Mouse (Mus musculus) CH12.LX (cell line): Measurements from ENCODE around the gene Tmem72.

ENCODE experiments used
- MAFK ChIP-seq: IDR thresholded peaks from 2 replicates; pipeline ENCODE4 v1.6.1; 2011; ENCODE audit warnings: low read length, improper control_type of control experiment; ENCODE audit not compliant: insufficient replicate concordance
- POLR2A ChIP-seq: IDR thresholded peaks from 2 replicates; pipeline ENCODE4 v1.6.1; 2011; ENCODE audit warnings: low read depth, mild to moderate bottlenecking, improper control_type of control experiment, low read length
- UBTF ChIP-seq: IDR thresholded peaks from 2 replicates; pipeline ENCODE4 v1.6.1; 2012; ENCODE audit warnings: low read depth, mild to moderate bottlenecking, inconsistent platforms, low read length, improper control_type of control experiment, moderate library complexity

- TF ChIP-seq UBTF (no peak), MAFK (no peak), POLR2A (no peak)
Observed at GRCm38 (mm10) chr6:116717851-116718250, 1.1 kb upstream of the Tmem72 start.
